Mouse (Mus musculus) liver, embryonic 14.5 days (tissue): ENCODE measurements around the gene Llph.

Source experiments
- CTCF ChIP-seq: IDR thresholded peaks from 2 replicates; pipeline ENCODE4 v1.5.1; 2016; ENCODE audit warnings: antibody characterized with exemption, low read depth, control low read depth
- EP300 ChIP-seq: IDR thresholded peaks from 2 replicates; pipeline ENCODE4 v1.6.1; 2016; ENCODE audit warnings: antibody characterized with exemption, low read depth

DNA sequence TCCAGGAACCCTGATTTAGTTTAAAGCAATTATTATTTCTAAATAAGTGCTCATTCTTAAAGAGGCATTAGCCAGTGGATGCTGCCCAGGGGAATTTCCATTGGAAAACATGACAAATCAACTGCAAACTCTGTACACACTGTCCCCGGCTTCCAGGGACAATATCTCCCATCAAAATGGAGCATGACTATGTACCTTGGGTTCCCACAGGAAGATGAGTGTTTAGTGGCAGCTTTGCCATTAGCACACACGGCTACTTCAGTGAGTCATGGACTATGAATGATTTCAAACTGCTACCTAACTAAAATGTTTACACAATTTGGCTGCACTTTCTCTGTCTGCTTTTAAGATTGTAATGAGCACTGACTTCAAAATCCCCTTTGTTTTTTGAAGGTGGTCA lies 38.4 kb upstream of the Llph start:
- no peak for TF ChIP-seq CTCF
- no peak for TF ChIP-seq EP300
